Mouse (Mus musculus) limb, embryonic 13.5 days (tissue): ENCODE measurements around the gene Man2b2. TPM values are rescaled to one million over a fixed set of nuclear protein-coding genes. Genes with fewer than 3 reads are reported as not detected.
A peak's percentile ranks its signal among the peaks of the same experiment; 100 is the strongest.

Experiments
- ATAC-seq: fragments of 200-750 bp; cut with Nextera tagmentation; 2 replicates; pipeline ENCODE4 v1.8.0; 2017; ENCODE audit warnings: low read depth, moderate number of reproducible peaks, moderate TSS enrichment; ENCODE audit not compliant: low FRiP score
- H3K27ac ChIP-seq: fragments of 300-500 bp; sonication (generic); 2 replicates; pipeline ENCODE4 v1.5.1; 2015; ENCODE audit warnings: inconsistent platforms, mild to moderate bottlenecking, moderate library complexity
- H3K27me3 ChIP-seq: fragments of 300-500 bp; sonication (generic); 2 replicates; pipeline ENCODE4 v1.6.1; 2015; ENCODE audit warnings: mild to moderate bottlenecking, inconsistent platforms
- H3K36me3 ChIP-seq: fragments of 300-500 bp; sonication (generic); 2 replicates; pipeline ENCODE4 v1.6.1; 2015; ENCODE audit warnings: inconsistent platforms, mild to moderate bottlenecking, moderate library complexity
- H3K4me1 ChIP-seq: fragments of 300-500 bp; sonication (generic); 2 replicates; pipeline ENCODE4 v1.6.1; 2015; ENCODE audit warnings: inconsistent platforms
- H3K4me2 ChIP-seq: fragments of 300-500 bp; sonication (generic); replicated peaks from 2 replicates; pipeline ENCODE4 v1.6.1; 2015; ENCODE audit warnings: inconsistent platforms, mild to moderate bottlenecking, moderate library complexity
- H3K4me3 ChIP-seq: fragments of 300-500 bp; sonication (generic); 2 replicates; pipeline ENCODE4 v1.5.1; 2015; ENCODE audit warnings: moderate library complexity, mild to moderate bottlenecking, inconsistent platforms
- H3K9ac ChIP-seq: fragments of 300-500 bp; sonication (generic); 2 replicates; pipeline ENCODE4 v1.6.1; 2015; ENCODE audit warnings: mild to moderate bottlenecking, inconsistent platforms
- H3K9me3 ChIP-seq: fragments of 300-500 bp; sonication (generic); 2 replicates; pipeline ENCODE4 v1.6.1; 2016; ENCODE audit warnings: inconsistent platforms
- WGBS: fragments of 180-500 bp; shearing (Covaris S2); methylation state at CpG from one replicate; pipeline ENCODE4 v1.1.7; 2015; 5-methylcytosine and 5-hydroxymethylcytosine counted together
- polyA plus RNA-seq: library from polyadenylated mRNA; unstranded; fragments of >200 nt; fragmentation: Nextera tagmentation; extraction: Ambion mirVana; gene quantifications from 2 replicates; pipeline ENCODE4 v1.2.1, GENCODE M21; 2015

Gene Man2b2
- polyA plus RNA-seq, result 9.4 and 11.0 TPM in 2 replicates

DNA sequence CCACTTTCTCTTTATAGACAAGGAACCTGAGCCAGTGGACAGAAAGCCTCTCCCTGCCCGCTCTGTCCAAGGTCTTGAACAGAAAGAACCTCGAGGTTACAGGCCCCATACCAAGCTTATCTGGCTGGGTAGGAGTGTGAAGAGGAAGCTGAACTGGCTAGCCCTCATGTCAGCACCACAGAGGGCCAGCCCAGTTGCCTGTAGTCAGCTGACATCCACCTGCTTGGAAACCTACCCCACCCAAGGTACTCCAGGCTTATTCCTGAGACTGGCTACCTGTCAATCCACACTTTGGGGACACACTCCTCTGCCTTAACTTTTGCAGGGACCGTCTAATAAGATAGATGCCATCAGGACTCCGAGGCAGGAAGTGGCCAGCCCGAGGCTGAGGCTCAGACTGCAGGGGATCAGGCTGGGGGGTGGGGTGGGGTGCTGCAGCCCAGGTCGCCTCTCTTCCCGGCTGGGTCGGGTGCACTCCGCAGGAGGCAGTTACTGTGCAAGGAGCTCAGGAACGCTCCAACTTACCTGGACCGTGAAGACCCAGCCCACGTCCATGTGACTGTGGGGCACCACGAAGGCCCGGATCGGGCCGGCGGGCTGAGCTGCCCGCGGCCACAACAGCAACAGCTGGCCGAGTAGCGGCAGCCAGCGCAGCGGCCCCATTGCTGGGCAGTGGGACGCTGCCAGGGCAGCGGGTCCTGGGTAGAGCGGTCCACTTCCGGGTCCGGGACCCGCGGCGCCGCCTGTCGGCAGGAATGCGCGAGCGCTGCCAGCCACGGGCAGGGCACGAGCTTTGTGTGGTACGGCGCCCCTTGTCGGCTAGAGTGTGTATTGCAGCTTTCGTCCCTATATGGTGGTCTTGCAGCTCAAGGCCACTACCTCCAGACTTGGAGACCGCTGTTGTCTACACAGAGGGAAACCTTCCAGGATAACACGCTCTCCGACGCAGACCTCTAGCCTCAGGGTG lies at the start of gene Man2b2:
Gene Man2b2 (minus strand): TSS at position 741 of the 967 bp plus-strand sequence.
- Histone ChIP-seq H3K9ac (peak within 1 kb of the TSS; percentile 74), H3K27ac (no peak within 1 kb of the TSS), H3K4me2 (peak within 1 kb of the TSS; percentile 73), H3K4me3 (peak within 1 kb of the TSS; percentile 58), H3K27me3 (peaks cover 6% of the 10 kb centered on the region; the same call in 1 of the 2 replicates), H3K4me1 (peaks cover 13% of the 10 kb centered on the region; the same call in 1 of the 2 replicates), H3K9me3 (no peaks in the 10 kb centered on the region), H3K36me3 (no peaks in the 10 kb centered on the region; the same call in 1 of the 2 replicates)
- peak; percentile 80 for ATAC-seq
- 3% methylated on average over 46 of the region's 46 CpGs for WGBS

DNA sequence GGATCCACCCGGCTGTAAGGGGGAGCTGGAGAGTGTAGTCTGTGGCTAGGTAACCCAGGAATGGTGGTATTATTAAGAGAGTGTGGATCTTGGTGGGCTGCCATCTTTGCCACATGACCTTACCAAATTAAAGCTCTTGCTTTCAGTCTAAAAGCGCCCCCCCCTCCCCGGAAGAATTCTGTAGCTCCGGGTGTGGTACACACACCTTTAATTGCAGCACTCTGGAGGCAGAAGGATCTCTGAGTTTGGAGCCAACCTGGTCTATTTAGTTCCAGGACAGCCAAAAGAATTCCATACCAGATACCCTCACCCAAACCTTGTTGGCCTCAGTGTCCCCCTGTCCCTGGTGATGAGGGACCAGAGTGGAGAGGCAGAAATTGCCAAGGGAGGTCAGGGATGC lies 48.3 kb upstream of the Man2b2 start:
- no peak overlapping the region for H3K27ac ChIP-seq
- no peak overlapping the region for H3K4me3 ChIP-seq
- no peak overlapping the region for H3K9ac ChIP-seq
- no peak for ATAC-seq
- H3K36me3 ChIP-seq, result no peaks in the 10 kb centered on the region
- H3K9me3 ChIP-seq, result no peaks in the 10 kb centered on the region
- H3K4me2 ChIP-seq, result no peak overlapping the region
- peaks cover 63% of the 10 kb centered on the region for H3K27me3 ChIP-seq
- no peaks in the 10 kb centered on the region for H3K4me1 ChIP-seq
- WGBS, result 79% methylated on average over 4 of the region's 4 CpGs

DNA sequence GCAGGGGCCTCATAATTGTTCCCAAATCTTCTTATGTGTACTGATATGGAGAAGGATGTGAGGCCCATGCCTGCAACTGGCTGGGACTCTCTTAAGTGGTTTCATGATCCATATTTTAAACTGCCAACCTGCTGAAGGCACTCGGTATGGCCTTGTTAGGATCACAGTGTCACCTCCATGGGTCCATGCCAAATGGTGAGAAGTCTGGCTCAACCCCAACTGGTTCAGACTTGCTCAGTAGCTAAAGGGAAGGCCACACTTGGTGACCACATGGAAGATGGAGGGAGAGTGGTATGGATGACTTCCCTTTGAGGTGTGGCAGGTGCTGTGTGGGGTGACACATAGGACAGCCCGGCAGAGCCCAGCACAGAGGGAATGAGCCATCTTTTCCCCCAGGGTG lies 47.2 kb upstream of the Man2b2 start:
- H3K27me3 ChIP-seq, result peaks cover 75% of the 10 kb centered on the region
- H3K4me1 ChIP-seq, result no peaks in the 10 kb centered on the region
- H3K9ac ChIP-seq, result no peak overlapping the region
- H3K9me3 ChIP-seq, result no peaks in the 10 kb centered on the region
- H3K4me3 ChIP-seq, result no peak overlapping the region
- no peaks in the 10 kb centered on the region for H3K36me3 ChIP-seq
- WGBS, result 68% methylated on average over 2 of the region's 2 CpGs
- no peak overlapping the region for H3K27ac ChIP-seq
- ATAC-seq, result no peak
- H3K4me2 ChIP-seq, result no peak overlapping the region

DNA sequence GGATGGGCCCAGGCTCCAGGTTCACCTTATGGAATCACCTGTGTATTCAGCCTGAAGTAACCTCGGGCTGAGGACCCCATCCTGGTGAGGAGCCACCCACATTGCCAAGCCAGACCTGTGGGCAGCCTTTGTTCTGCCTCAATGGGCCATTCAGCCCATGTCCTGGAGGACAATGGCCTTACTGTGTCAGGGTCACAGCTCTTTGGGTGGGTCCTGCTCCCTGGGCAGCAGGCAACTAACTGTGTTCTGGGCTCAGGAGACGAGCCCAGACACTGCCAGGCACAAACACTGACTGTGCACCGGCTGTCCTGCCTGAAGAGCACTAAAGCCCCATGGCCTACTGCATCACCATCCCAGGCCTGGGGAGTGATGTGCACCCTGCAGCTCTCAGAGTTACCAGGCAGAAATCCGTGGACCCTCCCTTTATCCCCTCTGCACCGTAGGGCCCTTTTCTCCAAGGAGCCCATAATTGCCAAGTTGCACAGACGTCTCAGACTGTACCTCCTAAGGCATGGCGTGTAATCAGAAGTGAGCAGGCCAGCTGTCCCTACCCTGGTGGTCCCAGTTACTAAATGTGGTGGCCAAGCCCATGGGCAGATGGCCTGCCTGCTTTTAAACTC lies 46.4 kb upstream of the Man2b2 start:
- H3K9me3 ChIP-seq, result peaks cover under 1% of the 10 kb centered on the region; the same call in 1 of the 2 replicates
- no peak overlapping the region for H3K27ac ChIP-seq
- no peak overlapping the region for H3K4me2 ChIP-seq
- no peaks in the 10 kb centered on the region for H3K4me1 ChIP-seq
- H3K4me3 ChIP-seq, result no peak overlapping the region
- H3K36me3 ChIP-seq, result no peaks in the 10 kb centered on the region
- peaks cover 79% of the 10 kb centered on the region for H3K27me3 ChIP-seq
- ATAC-seq, result no peak
- no peak overlapping the region for H3K9ac ChIP-seq
- WGBS, result 58% methylated on average over 7 of the region's 7 CpGs

DNA sequence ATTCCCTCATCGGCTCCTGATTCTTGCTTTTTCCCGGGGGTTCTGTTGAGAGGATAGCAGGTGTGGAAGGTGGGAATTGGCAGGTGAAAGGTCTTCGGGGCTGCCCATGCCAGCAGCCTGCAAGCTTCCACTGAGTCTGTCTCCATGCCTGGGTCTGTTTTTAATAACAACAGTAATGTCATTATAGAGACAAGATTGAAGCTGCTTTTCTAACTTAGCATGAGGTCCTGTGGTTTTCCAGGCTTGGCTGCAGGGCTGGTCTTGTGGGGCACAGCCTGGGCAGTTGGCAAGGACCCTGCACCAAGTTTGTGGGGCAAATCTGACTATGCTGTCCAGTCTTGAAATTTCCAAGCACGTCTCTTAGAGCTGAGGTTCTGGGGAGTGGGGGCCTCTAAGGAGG lies 45.5 kb upstream of the Man2b2 start:
- H3K4me3 ChIP-seq, result no peak overlapping the region
- no peaks in the 10 kb centered on the region for H3K4me1 ChIP-seq
- 72% methylated on average over 4 of the region's 4 CpGs for WGBS
- H3K9ac ChIP-seq, result no peak overlapping the region
- no peak overlapping the region for H3K27ac ChIP-seq
- no peak overlapping the region for H3K4me2 ChIP-seq
- no peak for ATAC-seq
- peaks cover 85% of the 10 kb centered on the region for H3K27me3 ChIP-seq
- H3K36me3 ChIP-seq, result no peaks in the 10 kb centered on the region
- peaks cover 9% of the 10 kb centered on the region for H3K9me3 ChIP-seq

DNA sequence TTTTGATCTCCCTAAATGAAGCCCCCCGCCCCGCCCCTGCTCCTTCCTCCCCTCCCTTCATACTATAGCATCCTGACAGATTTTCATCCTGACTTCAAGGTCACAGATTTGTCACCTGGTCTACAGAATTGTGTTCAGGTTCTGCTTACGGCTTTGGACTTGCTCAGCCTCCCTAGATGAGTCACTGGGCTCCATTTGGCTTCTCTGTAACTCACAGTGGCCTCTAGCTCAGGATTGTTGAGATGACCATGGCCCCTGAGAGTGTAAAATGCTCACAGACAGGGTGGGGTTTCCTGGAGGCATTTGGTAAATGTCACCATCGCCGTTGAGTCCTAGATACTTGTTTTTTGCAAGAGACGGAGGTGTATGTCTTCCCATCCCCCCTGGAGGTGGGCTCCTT lies 40.5 kb upstream of the Man2b2 start:
- Histone ChIP-seq H3K4me1 (peaks cover 21% of the 10 kb centered on the region), H3K36me3 (no peaks in the 10 kb centered on the region), H3K9ac (no peak overlapping the region), H3K27ac (no peak overlapping the region), H3K27me3 (peaks cover 100% of the 10 kb centered on the region), H3K4me2 (no peak overlapping the region), H3K9me3 (peaks cover 11% of the 10 kb centered on the region), H3K4me3 (no peak overlapping the region)
- ATAC-seq, result no peak
- WGBS, result 84% methylated on average over 6 of the region's 6 CpGs

DNA sequence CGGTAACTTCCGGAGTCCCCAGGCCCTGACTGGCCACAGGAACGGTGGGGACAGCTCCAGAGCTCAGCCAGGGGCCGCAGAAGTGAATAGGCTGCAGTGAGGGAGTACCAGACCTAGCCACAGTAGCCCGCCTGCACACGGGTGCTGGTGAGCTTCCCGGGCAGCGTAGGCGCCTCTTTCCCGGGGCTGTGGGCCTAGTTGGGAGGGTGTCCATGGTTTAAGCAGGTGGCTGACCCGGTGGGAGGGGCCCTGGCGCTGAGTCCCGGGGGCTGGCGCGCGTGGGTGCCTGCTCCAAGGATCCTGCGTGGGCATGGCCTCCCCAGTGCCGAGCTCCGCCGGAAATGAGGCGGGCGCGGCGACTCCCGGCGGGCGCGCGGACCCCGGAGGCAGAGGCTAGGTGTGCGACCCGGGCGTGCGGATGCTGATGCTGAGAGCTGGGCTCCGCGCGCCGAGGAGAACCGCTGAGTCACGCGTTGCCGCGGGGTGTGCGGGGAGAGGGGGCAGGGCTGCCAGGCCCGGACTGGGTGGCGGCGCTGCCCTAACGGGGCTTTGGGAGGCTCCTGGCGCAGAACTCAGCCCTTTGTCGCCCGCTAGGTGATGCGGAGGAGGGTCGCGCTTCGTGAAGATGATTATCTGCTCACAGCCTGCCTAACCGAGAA lies 39.3 kb upstream of the Man2b2 start:
- Histone ChIP-seq H3K36me3 (no peaks in the 10 kb centered on the region), H3K4me1 (peaks cover 21% of the 10 kb centered on the region), H3K4me2 (peak overlapping the region; percentile 84), H3K27ac (no peak overlapping the region), H3K9me3 (peaks cover 11% of the 10 kb centered on the region), H3K27me3 (peaks cover 100% of the 10 kb centered on the region), H3K4me3 (peak overlapping the region; percentile 37), H3K9ac (0 out of 2 replicates have a peak overlapping the region, but pooled peaks have one; percentile 35)
- ATAC-seq, result no peak
- WGBS, result under 1% methylated on average over 55 of the region's 56 CpGs

DNA sequence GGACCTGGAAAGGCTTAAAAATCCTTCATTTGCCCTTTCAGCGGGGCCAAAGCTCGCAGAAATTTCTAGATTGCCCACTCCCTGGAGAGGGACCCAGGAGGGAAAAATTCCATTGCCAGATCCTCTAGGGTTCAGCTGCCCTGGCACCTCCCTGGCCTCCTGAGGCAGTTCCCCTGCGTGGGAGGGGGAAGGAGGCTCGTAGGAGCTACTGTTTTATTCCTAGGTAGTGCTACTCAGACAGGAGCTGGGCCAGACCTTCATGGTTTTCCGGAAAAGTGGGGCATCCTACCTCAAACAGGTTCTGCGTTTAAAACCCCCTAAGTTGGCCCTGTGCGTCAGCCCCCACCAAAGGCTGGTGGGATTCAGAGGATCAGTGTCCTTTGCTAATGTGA lies 38.7 kb upstream of the Man2b2 start:
- peak overlapping the region; percentile 84 for H3K4me2 ChIP-seq
- WGBS, result 1% methylated on average over 7 of the region's 7 CpGs
- no peak for ATAC-seq
- H3K27me3 ChIP-seq, result peaks cover 100% of the 10 kb centered on the region
- no peak overlapping the region for H3K9ac ChIP-seq
- peaks cover 21% of the 10 kb centered on the region for H3K4me1 ChIP-seq
- H3K4me3 ChIP-seq, result peak overlapping the region; percentile 49
- peaks cover 11% of the 10 kb centered on the region for H3K9me3 ChIP-seq
- no peak overlapping the region for H3K27ac ChIP-seq
- H3K36me3 ChIP-seq, result no peaks in the 10 kb centered on the region

DNA sequence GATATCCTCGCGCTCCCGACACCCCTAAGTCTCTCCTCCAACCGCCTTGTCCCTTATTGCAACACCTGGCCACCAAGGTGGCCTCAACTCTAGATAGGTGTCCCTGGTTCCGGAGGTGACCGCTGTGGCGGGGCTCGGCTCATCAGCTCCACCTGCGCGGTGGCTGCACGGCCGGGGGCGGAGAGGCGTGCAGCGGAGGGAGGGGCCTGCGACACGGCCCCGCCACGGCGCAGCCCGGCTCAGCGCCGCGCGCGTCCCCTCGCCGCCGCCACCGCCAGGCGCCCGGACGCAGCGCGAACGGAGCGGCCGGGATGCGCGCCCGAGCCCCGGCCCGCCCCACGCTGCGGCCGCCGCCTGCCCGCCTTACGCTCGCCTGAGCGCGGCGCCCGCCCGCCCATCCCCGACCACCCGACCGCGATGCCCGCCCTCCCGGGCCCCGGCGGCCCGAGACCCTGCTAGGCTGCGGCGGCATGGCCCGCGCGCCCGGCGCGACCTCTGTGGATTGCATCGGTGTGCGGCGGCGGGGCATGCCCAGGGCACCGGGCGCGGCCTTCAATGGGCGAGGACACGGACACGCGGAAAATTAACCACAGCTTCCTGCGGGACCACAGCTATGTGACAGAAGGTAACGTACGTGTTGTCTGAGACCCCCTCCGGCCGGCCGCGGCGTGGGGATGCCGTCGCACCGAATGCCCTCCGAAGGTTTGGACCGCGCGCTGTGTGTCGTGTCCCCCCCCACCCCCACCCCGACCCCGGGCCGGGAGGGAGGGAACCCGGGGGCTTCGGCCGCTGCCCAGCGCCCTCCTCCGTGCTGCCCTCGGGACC lies 38.0 kb upstream of the Man2b2 start, which contains the start of gene Ppp2r2c:
Gene Ppp2r2c (plus strand): TSS at position 248 of the 825 bp plus-strand sequence.
- Histone ChIP-seq H3K4me1 (peaks cover 21% of the 10 kb centered on the region), H3K9me3 (peaks cover 11% of the 10 kb centered on the region), H3K9ac (peak within 1 kb of the TSS; percentile 45; the same call in 1 of the 2 replicates), H3K4me2 (peak within 1 kb of the TSS; percentile 84), H3K36me3 (no peaks in the 10 kb centered on the region), H3K27ac (no peak within 1 kb of the TSS), H3K4me3 (peak within 1 kb of the TSS; percentile 49), H3K27me3 (peaks cover 100% of the 10 kb centered on the region)
- WGBS, result under 1% methylated on average over 72 of the region's 108 CpGs
- no peak for ATAC-seq

DNA sequence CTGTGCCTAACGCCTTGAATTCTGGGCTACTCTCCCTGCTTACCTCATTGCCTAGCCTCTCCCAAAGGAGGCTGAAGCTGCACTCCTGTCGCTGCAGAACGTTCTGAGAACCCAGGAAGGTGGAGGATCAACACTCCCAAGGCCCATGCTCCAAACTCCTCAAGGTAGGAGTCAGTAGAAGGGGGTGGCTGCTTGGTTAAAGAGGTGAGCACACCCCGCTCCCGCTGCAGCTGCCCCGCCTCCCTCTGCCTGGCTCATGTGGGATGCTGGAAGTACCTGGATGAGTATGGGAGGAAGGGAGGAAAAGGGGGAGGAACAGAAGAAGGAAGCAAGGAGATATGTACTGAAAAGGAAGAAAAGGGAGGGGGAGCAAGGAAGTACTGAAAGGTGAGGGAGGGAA lies 37.1 kb upstream of the Man2b2 start:
- Histone ChIP-seq H3K27ac (no peak overlapping the region), H3K4me2 (no peak overlapping the region), H3K27me3 (peaks cover 99% of the 10 kb centered on the region), H3K9ac (no peak overlapping the region), H3K9me3 (peaks cover 11% of the 10 kb centered on the region), H3K36me3 (no peaks in the 10 kb centered on the region), H3K4me1 (peaks cover 21% of the 10 kb centered on the region), H3K4me3 (no peak overlapping the region)
- 2% methylated on average over 6 of the region's 6 CpGs for WGBS
- no peak for ATAC-seq

DNA sequence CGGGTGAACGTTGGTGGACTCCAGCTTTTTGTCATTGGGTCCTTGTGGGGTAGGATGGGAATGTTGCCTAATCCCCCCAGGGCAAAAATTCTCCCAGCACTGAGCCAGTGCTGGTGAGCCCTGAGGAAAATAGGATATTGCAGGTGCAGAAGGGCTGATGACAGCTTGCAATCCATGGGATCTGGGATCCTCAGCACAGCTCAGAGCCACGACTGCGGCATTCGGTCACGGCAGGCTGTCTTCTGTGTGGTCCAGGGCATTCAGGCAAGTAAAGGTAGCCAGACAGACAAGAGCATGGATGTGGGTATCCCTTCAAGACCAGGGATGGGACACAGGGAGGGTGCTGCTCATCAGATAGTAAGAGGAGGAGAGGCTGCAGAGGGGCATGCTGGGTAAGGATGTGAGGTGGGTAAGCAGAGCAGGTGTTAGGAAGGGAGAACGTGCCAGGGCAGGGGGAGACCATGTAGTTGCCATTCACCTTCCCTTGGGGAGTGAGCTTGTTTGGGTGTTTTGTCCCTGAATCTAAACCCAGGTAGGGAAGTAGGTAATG lies 36.3 kb upstream of the Man2b2 start:
- H3K4me1 ChIP-seq, result peaks cover 21% of the 10 kb centered on the region
- H3K9ac ChIP-seq, result no peak overlapping the region
- ATAC-seq, result no peak
- H3K9me3 ChIP-seq, result peaks cover 10% of the 10 kb centered on the region
- H3K27me3 ChIP-seq, result peaks cover 99% of the 10 kb centered on the region
- no peak overlapping the region for H3K4me2 ChIP-seq
- H3K36me3 ChIP-seq, result no peaks in the 10 kb centered on the region
- no peak overlapping the region for H3K27ac ChIP-seq
- WGBS, result 69% methylated on average over 7 of the region's 7 CpGs
- H3K4me3 ChIP-seq, result no peak overlapping the region
